Mouse (Mus musculus) spleen, adult 12 weeks (tissue): ENCODE data around the gene Cyp2f2.

Experiments used
- DNase-seq: peaks from one replicate; pipeline ENCODE4 v3.0.0; 2022; ENCODE audit warnings: low spot score

Cyp2f2 gene

DNA sequence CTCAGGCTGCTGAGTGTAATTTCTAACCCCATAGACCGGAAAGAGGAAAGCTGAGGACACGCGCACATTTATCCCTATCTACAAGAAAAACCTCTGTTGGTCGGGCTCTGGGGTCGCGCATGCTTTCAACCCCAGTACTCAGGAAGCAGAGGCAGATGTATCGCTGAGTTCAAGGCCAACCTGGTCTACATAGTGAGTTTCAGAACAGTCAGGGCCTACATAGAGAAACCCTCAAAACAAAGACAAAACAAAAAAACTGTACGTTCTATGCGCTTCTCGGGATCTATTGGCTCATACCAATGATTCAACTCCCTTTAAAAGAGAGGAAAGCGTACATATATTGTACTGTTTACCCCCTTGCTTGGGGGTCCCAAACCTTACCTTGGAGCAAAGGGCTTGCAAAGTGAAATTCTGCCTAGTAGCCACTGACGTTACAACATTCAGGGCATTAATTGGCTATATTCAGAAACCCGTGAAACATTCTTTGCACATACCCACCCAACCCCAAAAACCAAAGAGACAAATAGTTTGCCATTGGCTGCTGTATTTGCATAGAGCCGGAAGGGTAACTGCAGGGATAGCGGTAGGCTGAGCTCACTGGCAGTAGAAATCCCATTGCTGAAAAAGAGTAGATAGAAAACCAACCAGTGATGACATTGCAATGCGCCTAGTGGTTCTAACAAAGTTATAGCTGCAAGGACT, 59.7 kb downstream of the Cyp2f2 start:
- DNase-seq, result no peak

DNA sequence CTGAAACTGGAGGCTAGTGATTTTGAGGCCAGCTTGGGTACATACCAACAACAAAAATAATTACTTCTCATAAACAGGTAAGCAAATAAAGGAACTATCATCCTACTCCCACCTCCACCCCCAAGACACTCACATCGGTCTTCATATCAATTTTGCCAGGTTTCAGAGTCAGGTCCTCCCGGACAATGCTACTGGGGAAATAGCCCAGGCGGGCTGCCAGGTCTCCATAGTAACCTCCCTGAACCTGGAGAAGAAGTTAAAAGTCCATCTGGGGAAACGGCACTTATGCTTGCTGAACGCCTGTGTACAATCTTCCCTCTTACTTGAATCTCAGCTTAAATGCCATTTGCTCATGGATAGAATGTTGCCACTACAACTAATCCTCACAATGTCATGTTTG, 60.3 kb downstream of the Cyp2f2 start:
- DNase-seq, result no peak

DNA sequence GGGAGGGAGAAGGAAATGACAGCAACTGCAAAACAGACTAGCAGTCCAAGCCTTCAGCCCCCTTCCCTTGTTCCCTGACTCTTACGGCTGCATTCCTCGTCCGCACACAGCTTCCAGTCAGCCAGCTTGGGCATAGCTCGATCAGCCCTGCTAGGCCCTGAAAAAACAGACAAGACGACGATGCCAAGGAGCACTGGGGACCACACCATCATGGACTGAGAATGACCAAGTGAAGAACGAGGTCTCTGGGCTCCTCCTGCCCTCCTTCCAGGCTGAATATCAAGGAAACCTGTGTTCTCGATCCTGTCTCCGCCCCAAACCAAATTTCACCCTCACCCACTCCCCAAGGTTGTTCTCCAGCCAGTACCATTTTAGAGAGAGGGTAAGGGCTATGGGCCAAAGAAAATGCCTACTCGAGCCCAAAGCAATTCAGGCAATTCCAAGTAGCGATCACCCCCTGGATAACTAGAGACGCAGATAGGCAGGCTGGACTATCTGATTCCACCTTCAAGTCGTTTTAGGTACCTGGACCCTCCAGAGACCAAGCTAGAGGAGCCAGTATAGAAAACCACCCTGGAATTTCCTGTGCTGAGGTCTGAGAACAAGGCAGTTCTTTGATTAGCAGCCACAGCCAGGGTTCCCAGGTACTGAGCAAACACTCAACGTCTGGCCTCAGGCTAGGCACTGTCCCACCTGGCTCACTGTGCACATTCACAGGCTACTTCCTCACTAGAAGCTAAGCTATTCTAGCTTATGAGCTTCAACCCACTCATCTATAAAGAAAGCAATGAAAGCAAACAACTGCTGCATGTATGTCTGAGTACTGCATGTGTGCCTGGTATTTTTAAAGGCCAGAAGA, 61.4 kb downstream of the Cyp2f2 start, which contains the start of the genes Gm21983 and Mia:
TSS of gene Gm21983 (minus strand) at position 250 of the 859 bp plus-strand sequence.
TSS of gene Mia (minus strand) at position 321 of the 859 bp plus-strand sequence.
- DNase-seq, result no peak

DNA sequence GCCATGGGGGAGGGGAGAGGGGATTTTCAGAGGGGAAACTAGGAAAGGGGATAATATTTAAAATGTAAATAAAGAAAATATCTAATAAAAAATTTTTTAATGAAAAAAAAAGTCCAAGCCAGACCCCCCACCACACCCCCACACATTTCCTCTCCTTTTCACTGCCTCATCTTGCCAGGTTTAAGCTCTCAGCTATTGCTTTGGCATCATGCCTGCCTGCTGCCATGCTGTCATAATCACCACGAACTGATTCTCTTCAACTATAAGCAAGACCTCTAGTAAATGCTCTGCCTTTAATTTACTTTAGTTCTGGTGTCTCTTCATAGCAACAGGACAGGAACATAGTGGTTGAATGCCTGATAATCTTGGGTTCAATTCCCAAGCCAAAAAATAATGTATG, 62.8 kb downstream of the Cyp2f2 start:
- DNase-seq, result no peak
